Mouse (Mus musculus) ES-Bruce4 (cell line): Measurements from ENCODE around the gene Atg4c.

Experiments used
- CTCF ChIP-seq: IDR thresholded peaks from one replicate; pipeline ENCODE4 v1.8.1; 2011; ENCODE audit warnings: low read depth, low read length
- POLR2A ChIP-seq: IDR thresholded peaks from one replicate; pipeline ENCODE4 v1.8.1; 2011; ENCODE audit warnings: low read length; ENCODE audit not compliant: insufficient read depth

- TF ChIP-seq CTCF = no peak
- TF ChIP-seq POLR2A = no peak
Observed at GRCm38 (mm10) chr4:99273466-99273865, 79.7 kb downstream of the Atg4c start.
